Comparison of ENCODE assay signal across 8 mouse cellular contexts in the genomic region with DNA sequence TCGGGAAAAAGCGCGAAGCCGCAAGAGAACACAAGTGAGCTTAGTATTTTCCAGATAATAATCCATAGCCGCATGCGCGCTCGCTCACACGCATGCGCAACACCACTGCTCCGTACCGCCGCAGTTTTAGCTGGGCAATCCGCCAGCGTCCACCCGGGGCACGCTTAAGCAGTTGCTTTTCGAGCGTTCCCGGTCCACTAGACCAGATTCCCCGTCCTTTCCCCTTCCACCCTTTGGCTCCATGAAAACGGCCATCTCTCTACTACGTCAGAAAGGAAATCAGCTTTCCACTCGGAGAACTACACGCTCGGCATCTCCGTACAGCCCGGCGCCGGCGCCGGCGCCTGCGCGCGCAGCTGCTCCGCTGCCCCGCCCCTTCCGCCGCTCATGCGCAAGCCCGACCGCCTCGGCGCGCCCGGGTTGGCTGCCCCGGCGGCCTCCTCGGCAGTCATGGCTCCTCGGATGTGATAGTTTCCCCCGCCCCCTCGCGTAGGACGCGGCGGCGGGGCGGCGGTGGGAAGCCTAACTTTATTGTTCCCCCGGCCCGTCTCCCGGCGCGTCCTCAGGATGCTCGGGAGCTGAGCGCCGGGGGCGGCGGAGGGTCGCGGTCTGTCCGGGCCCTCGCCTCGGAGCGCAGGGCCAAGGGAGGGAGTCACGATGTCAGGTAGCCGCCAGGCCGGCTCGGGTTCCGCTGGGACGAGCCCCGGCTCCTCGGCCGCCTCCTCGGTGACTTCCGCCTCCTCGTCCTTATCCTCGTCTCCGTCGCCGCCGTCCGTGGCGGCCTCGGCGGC. TPM values are rescaled to one million over a fixed set of nuclear protein-coding genes. Genes with fewer than 3 reads are reported as not detected.
DNase-seq lines count a peak whose midpoint lies in the region; ATAC-seq lines count a peak whose summit lies in the region.
"Not testable (repeated sequence)": the region's sequence is repeated elsewhere in the genome, so short reads cannot be mapped to it uniquely, and the experiment has no call there.

Cop1 (plus strand) TSS at position 540 of the 791 bp plus-strand sequence.

- H3K9me3 ChIP-seq in forebrain, embryonic 11.5 days (ENCODE audit: control insufficient read depth, low read length); heart, embryonic 16.5 days (replicated peaks; ENCODE audit: control insufficient read depth, low read length); liver, embryonic 15.5 days (replicated peaks); neural tube, embryonic 12.5 days: not testable (repeated sequence)

- not testable (repeated sequence) for H3K27me3 ChIP-seq in forebrain, embryonic 11.5 days (ENCODE audit: control insufficient read depth, insufficient read depth, low read length); heart, embryonic 16.5 days (ENCODE audit: control insufficient read depth, insufficient read depth, low read length); liver, embryonic 15.5 days; neural tube, embryonic 12.5 days (replicated peaks)

- peak within 1 kb of the TSS; percentile 85 for H3K27ac ChIP-seq in forebrain, embryonic 11.5 days (ENCODE audit: low read depth, low read length)
- H3K27ac ChIP-seq in heart, embryonic 16.5 days (ENCODE audit: low read length): peak within 1 kb of the TSS; percentile 89
- H3K27ac ChIP-seq in liver, embryonic 15.5 days (replicated peaks): peak within 1 kb of the TSS; percentile 92
- peak within 1 kb of the TSS; percentile 87 for H3K27ac ChIP-seq in neural tube, embryonic 12.5 days

- WGBS in forebrain, embryonic 11.5 days: 1% methylated on average over 77 of the region's 97 CpGs
- WGBS in heart, embryonic 16.5 days: under 1% methylated on average over 76 of the region's 97 CpGs
- under 1% methylated on average over 80 of the region's 97 CpGs for WGBS in liver, embryonic 15.5 days (ENCODE audit: insufficient replicate concordance)
- WGBS in neural tube, embryonic 12.5 days: under 1% methylated on average over 83 of the region's 97 CpGs

- H3K9ac ChIP-seq in forebrain, embryonic 11.5 days (ENCODE audit: low read length): peak within 1 kb of the TSS; percentile 81
- peak within 1 kb of the TSS; percentile 88 for H3K9ac ChIP-seq in heart, embryonic 16.5 days (ENCODE audit: low read length)
- H3K9ac ChIP-seq in liver, embryonic 15.5 days: peak within 1 kb of the TSS; percentile 82
- H3K9ac ChIP-seq in neural tube, embryonic 12.5 days: peak within 1 kb of the TSS; percentile 67

- ATAC-seq in forebrain, embryonic 11.5 days (replicated peaks; ENCODE audit: low FRiP score): peak; percentile 98
- peak; percentile 97 for ATAC-seq in heart, embryonic 16.5 days (replicated peaks; ENCODE audit: extremely low read depth, insufficient read depth, low FRiP score)
- peak; percentile 90 for ATAC-seq in liver, embryonic 15.5 days (ENCODE audit: insufficient read depth)
- peak; percentile 97 for ATAC-seq in neural tube, embryonic 12.5 days (ENCODE audit: low FRiP score, low read depth)

- H3K4me1 ChIP-seq in forebrain, embryonic 11.5 days (replicated peaks; ENCODE audit: control insufficient read depth, insufficient read depth, low read length): not testable (repeated sequence)
- H3K4me1 ChIP-seq in heart, embryonic 16.5 days (ENCODE audit: control insufficient read depth, insufficient read depth, low read length): peaks cover 27% of the 10 kb centered on the region
- peaks cover 37% of the 10 kb centered on the region for H3K4me1 ChIP-seq in liver, embryonic 15.5 days (replicated peaks)
- H3K4me1 ChIP-seq in neural tube, embryonic 12.5 days: peaks cover 11% of the 10 kb centered on the region

- DNase-seq in CD8-positive naive resting alpha-beta T cell, adult 2 months (ENCODE audit: low read depth in 2 of 2, low spot score in 2 of 2): peak; percentile 86 to 90
- peak; percentile 67 for DNase-seq in c-Kit-positive CD71-negative TER-119-negative erythroid progenitor cells, embryonic 14.5 days (ENCODE audit: low read depth)
- peak; percentile 96 for DNase-seq in forebrain, embryonic 11.5 days (ENCODE audit: low spot score)
- DNase-seq in kidney, postnatal 36 days: peak; percentile 92 to 96
- peak; percentile 80 for DNase-seq in telencephalon, adult 2 months (ENCODE audit: low read depth, low spot score)

- not testable (repeated sequence) for H3K36me3 ChIP-seq in forebrain, embryonic 11.5 days (ENCODE audit: control insufficient read depth, insufficient read depth, low read length); heart, embryonic 16.5 days (ENCODE audit: control insufficient read depth, insufficient read depth); liver, embryonic 15.5 days (replicated peaks); neural tube, embryonic 12.5 days

- H3K4me2 ChIP-seq in forebrain, embryonic 11.5 days (ENCODE audit: low read depth, low read length, severe bottlenecking): peak within 1 kb of the TSS; percentile 61
- H3K4me2 ChIP-seq in heart, embryonic 16.5 days (ENCODE audit: low read depth, low read length): peak within 1 kb of the TSS; percentile 81
- peak within 1 kb of the TSS; percentile 82 for H3K4me2 ChIP-seq in liver, embryonic 15.5 days
- peak within 1 kb of the TSS; percentile 61 for H3K4me2 ChIP-seq in neural tube, embryonic 12.5 days (replicated peaks)

- peak within 1 kb of the TSS; percentile 68 for H3K4me3 ChIP-seq in forebrain, embryonic 11.5 days (ENCODE audit: low read depth, low read length)
- peak within 1 kb of the TSS; percentile 80 for H3K4me3 ChIP-seq in heart, embryonic 16.5 days (ENCODE audit: low read length)
- peak within 1 kb of the TSS; percentile 78 for H3K4me3 ChIP-seq in liver, embryonic 15.5 days (replicated peaks)
- peak within 1 kb of the TSS; percentile 69 for H3K4me3 ChIP-seq in neural tube, embryonic 12.5 days

RNA-seq across cellular contexts. Expression of gene Cop1, which starts in this region (rescaled TPM):
- polyA plus RNA-seq in forebrain, embryonic 11.5 days (2014; fragmentation: Nextera tagmentation; extraction: Ambion mirVana): 151 and 158 TPM in 2 replicates
- 7.9 and 15.9 TPM in 2 replicates for polyA plus RNA-seq in heart, embryonic 16.5 days (2015; fragmentation: Nextera tagmentation; extraction: Ambion mirVana)
- 59.2 and 70.1 TPM in 2 replicates for polyA plus RNA-seq in liver, embryonic 15.5 days (2015; fragmentation: Nextera tagmentation; extraction: Ambion mirVana)
- polyA plus RNA-seq in neural tube, embryonic 12.5 days (2016; fragmentation: Nextera tagmentation; extraction: Ambion mirVana): 140 and 152 TPM in 2 replicates

Comparison
In these comparisons a context has a peak if more than half of its experiments do, and no peak if none do; other contexts are left out.
1. Peak in every context shown above with its lines: DNase-seq, ATAC-seq, H3K4me3 ChIP-seq and H3K27ac ChIP-seq.